Mouse (Mus musculus): ENCODE measurements at regions not wholly inside any gene's neighbourhood (a gene's known extent, or its start where the extent isn't known, plus 50 kb on each side); places are given as distances from the start of the nearest gene placed in this dataset.

DNA sequence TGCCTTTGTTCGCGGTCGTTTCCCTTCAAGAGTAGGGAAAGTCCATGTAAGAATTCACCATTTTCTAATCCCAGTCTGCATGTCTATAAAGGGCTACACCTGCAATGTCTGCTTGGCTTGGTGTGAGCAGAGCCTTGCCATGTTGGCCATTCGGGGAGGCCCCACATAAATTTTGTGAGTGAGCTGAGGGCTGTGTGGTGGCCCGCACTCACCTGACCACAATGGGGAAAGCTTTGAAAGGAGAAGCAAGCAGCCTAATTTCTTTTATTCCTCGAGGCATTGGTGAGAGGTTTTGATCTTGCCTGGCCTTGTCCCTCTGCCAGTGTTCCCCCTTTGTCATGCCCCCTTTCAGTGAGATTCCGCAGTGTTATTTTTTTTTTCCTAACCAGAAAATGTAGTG is 70.9 kb upstream of the Tmco5 start:
- no peak for DNase-seq (ENCODE audit: low spot score in 2 of 2)

DNA sequence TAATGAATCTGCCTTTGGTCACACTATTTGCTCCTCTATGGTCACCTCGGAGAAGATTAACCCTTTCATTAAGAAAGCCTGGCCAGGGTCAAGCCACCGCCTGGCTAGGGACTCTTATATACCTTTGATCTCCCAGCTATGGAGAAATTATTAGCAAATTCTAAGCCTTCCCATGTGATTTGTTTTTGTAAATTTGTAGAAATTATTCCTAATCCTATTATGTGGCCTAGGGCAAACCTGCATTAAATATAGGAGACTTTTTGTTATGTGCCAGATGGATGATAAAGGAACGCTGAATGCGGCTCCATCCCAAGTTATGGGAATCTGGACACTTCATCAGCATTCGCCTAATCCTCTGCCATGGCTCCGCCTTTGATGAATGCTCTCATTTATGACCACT is 70.4 kb upstream of the Tmco5 start:
- no peak for DNase-seq (ENCODE audit: low spot score in 2 of 2)

DNA sequence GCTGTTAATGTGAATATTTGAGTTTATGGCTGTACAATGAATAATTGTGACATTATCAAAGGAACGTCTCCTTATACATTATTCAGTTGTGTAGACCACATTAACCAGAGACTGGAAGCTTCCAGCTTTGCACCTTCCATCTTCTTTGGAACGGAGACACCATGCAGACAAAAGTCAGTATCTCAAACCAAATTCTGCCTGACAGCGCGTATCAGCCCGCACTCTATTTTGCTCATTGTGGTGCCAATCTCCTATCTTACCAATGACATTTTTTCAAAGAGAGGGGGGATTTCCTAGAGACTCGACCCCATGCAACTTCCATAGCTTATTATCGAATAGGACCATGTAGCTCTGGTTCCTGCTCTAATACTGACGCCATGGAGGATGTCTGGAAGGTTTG is 69.9 kb upstream of the Tmco5 start:
- DNase-seq (ENCODE audit: low spot score in 2 of 2), result no peak

DNA sequence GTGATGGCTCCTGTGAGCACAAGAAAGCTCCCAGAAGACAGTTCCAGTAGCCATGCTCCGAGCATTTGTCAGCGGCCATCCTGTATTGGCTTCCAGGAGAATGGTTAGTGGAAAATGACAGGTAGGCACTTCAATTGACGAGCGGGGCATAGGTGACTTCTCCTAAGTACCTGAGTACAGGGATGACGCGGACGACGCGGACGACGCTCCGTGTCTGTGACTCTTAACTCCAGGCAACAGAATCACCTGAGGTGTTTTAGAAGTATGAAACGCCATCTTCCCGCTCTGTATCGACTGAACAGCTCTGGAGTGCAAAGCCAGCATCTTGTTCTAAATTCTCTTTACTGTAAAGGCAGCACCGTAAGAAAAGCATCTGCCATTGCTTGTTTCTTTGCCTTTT is 68.4 kb upstream of the Tmco5 start:
- DNase-seq (ENCODE audit: low spot score in 2 of 2), result no peak

- peak in 1 of 2 experiments; percentile 12 for DNase-seq (ENCODE audit: low spot score in 2 of 2)
These were observed 65.5 kb upstream of the Tmco5 start for GRCm38 (mm10) chr2:116812869-116813558.

GRCm38 (mm10) chr2:116813559-116813895 is 65.0 kb upstream of the Tmco5 start:
- no peak for DNase-seq (ENCODE audit: low spot score in 2 of 2)

GRCm38 (mm10) chr2:116817134-116817533 is 61.4 kb upstream of the Tmco5 start:
- no peak for DNase-seq (ENCODE audit: low spot score in 2 of 2)

DNA sequence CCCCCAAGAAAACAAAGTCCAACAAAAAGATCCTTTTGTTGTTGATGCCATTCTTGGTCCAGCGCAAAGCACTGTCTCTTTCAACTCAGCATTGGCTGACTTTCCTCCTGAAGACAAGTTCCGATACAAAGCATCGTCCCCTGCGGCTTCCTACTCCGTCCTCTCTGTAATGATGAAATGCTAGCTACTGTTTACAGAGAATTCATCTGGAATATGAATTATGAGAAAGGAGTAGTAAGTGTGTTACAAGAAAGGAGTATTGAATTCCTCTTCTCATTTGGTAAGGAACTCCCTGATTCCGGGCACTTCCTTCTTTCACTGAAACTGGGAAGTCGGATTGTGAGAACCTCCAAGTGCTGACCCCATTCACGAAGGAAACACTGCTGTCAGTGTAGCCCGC is 60.9 kb upstream of the Tmco5 start:
- no peak for DNase-seq (ENCODE audit: low spot score in 2 of 2)

DNA sequence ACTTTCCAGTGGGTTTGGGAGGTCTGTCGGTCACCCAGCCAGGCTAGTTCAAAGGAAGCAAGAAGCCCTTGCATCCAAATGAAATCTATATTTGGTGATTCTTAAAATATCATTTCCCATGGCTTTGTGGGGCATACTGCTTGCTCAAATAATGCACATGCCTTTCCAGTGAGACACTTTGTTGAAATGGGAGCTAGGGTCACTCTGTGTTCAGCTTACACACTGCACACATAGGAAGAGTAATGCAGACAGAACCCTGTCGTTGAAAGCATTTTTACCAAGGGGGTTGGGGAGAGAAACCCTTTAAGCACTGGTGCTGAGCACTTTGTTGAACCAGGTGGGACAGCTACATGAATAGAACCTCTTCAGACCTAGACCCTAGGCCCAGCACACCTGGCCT is 59.9 kb upstream of the Tmco5 start:
- no peak for DNase-seq (ENCODE audit: low spot score in 2 of 2)

- no peak for DNase-seq (ENCODE audit: low spot score in 2 of 2)
These were observed 59.3 kb upstream of the Tmco5 start for GRCm38 (mm10) chr2:116819016-116819687.

GRCm38 (mm10) chr2:116820831-116821745 is 57.4 kb upstream of the Tmco5 start:
- no peak for DNase-seq (ENCODE audit: low spot score in 2 of 2)

All from gastrocnemius, postnatal 4 days (tissue).